Mouse (Mus musculus): ENCODE data around the gene Sept9. TPM values are rescaled to one million over a fixed set of nuclear protein-coding genes. Genes with fewer than 3 reads are reported as not detected.

Sept9 gene
- polyA plus RNA-seq, 1 experiment from 2014 or later, result 208 TPM

DNA sequence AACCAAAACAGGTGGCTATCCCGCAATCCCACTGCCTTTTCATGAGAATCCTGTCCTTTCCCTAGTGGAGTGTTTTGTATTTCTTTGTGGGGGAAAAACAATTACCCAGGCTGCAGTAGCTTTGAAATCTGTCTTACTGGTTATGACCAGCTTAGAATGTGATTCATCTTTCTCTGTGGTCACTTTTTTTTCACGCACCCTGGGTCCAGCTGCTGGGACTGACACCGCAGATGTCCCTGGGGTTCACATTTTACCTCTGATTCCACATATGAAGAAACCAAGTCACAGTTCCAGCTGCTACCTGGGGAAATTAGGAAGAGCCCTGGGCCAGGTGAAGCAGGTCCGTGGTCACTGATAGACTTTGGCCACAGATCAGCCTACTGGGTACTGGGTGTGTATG is 194.3 kb downstream of the Sept9 start:
- no peak overlapping the region for H3K4me3 ChIP-seq (ENCODE audit: low read depth, low read length)
- peaks cover 28% of the 10 kb centered on the region for H3K27me3 ChIP-seq (ENCODE audit: control insufficient read depth, insufficient read depth, low read length)
- ATAC-seq (ENCODE audit: insufficient number of reproducible peaks, low FRiP score, low TSS enrichment, low read depth) (no peak), DNase-seq (ENCODE audit: low spot score) (no peak)
- H3K9me3 ChIP-seq (ENCODE audit: control insufficient read depth, low read length), result no peaks in the 10 kb centered on the region
- peaks cover 24% of the 10 kb centered on the region for H3K4me1 ChIP-seq (ENCODE audit: control insufficient read depth, insufficient read depth, low read length)
- H3K4me2 ChIP-seq (ENCODE audit: low read depth, severe bottlenecking), result no peak overlapping the region
- no peak overlapping the region for H3K27ac ChIP-seq (replicated peaks; ENCODE audit: low read depth, low read length)
- WGBS, result 63% methylated on average over 4 of the region's 4 CpGs
- H3K36me3 ChIP-seq (ENCODE audit: control insufficient read depth, insufficient read depth, low read length), result no peaks in the 10 kb centered on the region
- H3K9ac ChIP-seq (ENCODE audit: low read length), result no peak overlapping the region

DNA sequence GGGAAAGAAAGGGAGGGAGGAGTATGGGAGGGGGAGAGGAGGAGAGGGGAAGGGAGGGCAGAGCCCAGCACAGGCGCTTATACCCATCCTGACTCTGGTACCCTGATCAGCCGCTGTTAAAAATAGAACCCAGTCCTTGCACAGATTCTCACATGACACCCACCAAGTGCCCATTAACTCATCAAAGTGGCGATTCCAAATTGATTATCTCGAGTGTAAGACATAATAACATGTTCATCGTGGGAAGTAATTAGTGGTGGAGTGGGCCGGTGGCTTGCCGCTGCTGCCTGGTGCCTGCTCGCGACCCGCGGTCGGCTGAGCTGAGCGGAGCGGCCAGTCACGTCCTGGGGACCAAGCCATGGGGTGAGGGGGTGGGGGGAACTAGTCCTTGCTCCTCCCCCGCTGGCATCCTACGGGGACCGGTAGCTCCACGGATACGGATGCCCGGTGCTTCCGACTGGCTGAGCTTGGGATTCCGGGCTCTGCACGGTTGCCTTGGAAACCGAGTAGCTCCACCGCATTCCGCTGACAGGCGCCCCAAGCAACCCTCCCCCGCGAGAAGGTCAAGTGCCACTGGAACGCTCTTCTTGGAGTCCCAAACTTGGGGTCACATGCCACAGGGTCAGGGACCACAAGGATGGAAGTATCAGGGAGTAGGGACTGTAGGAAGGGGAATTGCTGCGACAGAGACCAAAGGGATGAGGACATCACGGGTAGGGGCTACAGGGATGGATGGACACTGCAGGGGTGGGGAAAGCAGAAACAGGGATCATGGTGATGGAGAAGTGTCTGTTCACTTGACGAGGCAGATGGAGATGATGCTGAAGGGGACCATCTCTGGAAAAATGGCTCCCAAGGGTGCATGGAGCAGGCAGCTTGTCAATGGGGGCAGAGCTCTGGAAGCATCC is 195.0 kb downstream of the Sept9 start:
- 2% methylated on average over 34 of the region's 34 CpGs for WGBS
- Histone ChIP-seq H3K4me3 (ENCODE audit: low read depth, low read length) (peak overlapping the region; percentile 30), H3K9ac (ENCODE audit: low read length) (peak overlapping the region; percentile 27; the same call in 1 of the 2 replicates), H3K27me3 (ENCODE audit: control insufficient read depth, insufficient read depth, low read length) (peaks cover 31% of the 10 kb centered on the region), H3K4me1 (ENCODE audit: control insufficient read depth, insufficient read depth, low read length) (peaks cover 24% of the 10 kb centered on the region), H3K27ac (replicated peaks; ENCODE audit: low read depth, low read length) (no peak overlapping the region), H3K36me3 (ENCODE audit: control insufficient read depth, insufficient read depth, low read length) (no peaks in the 10 kb centered on the region), H3K9me3 (ENCODE audit: control insufficient read depth, low read length) (no peaks in the 10 kb centered on the region), H3K4me2 (ENCODE audit: low read depth, severe bottlenecking) (peak overlapping the region; percentile 69)
- peak; percentile 64 for DNase-seq (ENCODE audit: low spot score)
- 0 out of 2 replicates have a peak, but pooled peaks have one; percentile 53 for ATAC-seq (ENCODE audit: insufficient number of reproducible peaks, low FRiP score, low TSS enrichment, low read depth)

DNA sequence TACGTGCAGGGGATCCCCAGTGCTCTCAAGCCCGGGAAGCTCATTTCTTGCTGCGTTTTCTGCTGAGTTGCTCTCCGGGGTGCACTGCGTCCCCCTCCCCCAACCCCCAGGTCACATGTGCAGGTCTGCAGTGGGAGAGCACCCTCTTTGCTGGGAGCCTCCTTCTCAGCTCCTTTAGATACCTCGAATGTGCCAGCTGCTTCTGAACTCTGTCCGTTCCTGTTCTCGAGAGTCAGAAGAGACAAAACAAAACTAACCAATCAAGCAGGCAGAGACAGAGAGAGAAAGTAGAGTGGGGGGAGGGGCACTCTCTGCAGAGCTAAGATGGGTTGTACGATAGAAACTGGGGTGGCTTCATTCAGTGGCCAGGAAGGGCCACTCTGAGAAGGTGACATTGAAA is 195.8 kb downstream of the Sept9 start:
- Histone ChIP-seq H3K36me3 (ENCODE audit: control insufficient read depth, insufficient read depth, low read length) (no peaks in the 10 kb centered on the region), H3K4me1 (ENCODE audit: control insufficient read depth, insufficient read depth, low read length) (peaks cover 23% of the 10 kb centered on the region), H3K27ac (replicated peaks; ENCODE audit: low read depth, low read length) (no peak overlapping the region), H3K27me3 (ENCODE audit: control insufficient read depth, insufficient read depth, low read length) (peaks cover 31% of the 10 kb centered on the region), H3K4me2 (ENCODE audit: low read depth, severe bottlenecking) (peak overlapping the region; percentile 69; the same call in 1 of the 2 replicates), H3K9ac (ENCODE audit: low read length) (no peak overlapping the region), H3K9me3 (ENCODE audit: control insufficient read depth, low read length) (no peaks in the 10 kb centered on the region), H3K4me3 (ENCODE audit: low read depth, low read length) (no peak overlapping the region)
- DNase-seq (ENCODE audit: low spot score), result no peak
- WGBS, result 6% methylated on average over 9 of the region's 9 CpGs
- ATAC-seq (ENCODE audit: insufficient number of reproducible peaks, low FRiP score, low TSS enrichment, low read depth), result no peak

DNA sequence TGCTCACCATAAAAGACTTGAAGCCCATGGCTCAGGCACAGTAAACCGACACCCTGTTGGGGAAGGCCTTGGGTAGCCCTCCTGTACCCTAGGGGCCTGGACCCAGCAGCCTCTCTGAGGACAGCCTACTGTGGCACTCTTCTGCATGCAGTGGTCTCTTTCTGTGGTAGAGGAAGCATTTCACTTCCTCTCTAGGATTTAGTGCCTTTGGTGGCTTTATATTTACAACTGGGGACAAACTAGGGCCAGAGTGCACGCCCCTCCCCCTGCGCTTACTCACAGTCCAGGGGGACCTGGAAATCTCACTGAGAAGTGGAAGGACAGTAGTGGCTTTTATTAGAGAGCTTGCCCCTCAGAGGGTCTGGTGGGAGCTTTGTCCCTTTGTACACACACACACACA is 197.5 kb downstream of the Sept9 start:
- H3K4me3 ChIP-seq (ENCODE audit: low read depth, low read length), result no peak overlapping the region
- H3K4me1 ChIP-seq (ENCODE audit: control insufficient read depth, insufficient read depth, low read length), result peaks cover 17% of the 10 kb centered on the region
- DNase-seq (ENCODE audit: low spot score) (no peak), ATAC-seq (ENCODE audit: insufficient number of reproducible peaks, low FRiP score, low TSS enrichment, low read depth) (no peak)
- 62% methylated on average over 3 of the region's 3 CpGs for WGBS
- H3K9ac ChIP-seq (ENCODE audit: low read length), result no peak overlapping the region
- no peak overlapping the region for H3K4me2 ChIP-seq (ENCODE audit: low read depth, severe bottlenecking)
- peaks cover 31% of the 10 kb centered on the region for H3K27me3 ChIP-seq (ENCODE audit: control insufficient read depth, insufficient read depth, low read length)
- H3K36me3 ChIP-seq (ENCODE audit: control insufficient read depth, insufficient read depth, low read length), result no peaks in the 10 kb centered on the region
- H3K27ac ChIP-seq (replicated peaks; ENCODE audit: low read depth, low read length), result no peak overlapping the region
- no peaks in the 10 kb centered on the region; the same call in 1 of the 2 replicates for H3K9me3 ChIP-seq (ENCODE audit: control insufficient read depth, low read length)

DNA sequence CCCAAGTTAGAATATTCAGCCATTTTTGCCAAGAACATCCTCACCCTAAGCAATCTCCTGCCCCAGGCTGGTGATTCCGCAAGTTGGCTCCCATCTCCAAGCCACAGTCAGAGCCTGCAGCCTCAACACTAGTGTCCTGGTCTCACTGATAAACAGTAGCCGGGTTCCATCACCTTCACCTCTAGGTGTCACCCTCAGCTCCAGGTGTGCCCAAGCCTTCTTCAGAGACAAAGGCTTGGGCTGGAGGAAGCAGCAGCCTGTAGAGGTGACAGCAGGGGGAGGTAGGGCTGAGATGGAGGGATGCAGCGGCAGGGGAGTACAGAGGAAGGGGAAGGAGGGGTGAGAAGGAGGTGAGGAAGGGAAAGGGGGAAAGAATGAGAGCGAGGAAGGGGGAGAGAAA is 198.3 kb downstream of the Sept9 start:
- 28% methylated on average over 4 of the region's 4 CpGs for WGBS
- ATAC-seq (ENCODE audit: insufficient number of reproducible peaks, low FRiP score, low TSS enrichment, low read depth) (no peak), DNase-seq (ENCODE audit: low spot score) (no peak)
- Histone ChIP-seq H3K27me3 (ENCODE audit: control insufficient read depth, insufficient read depth, low read length) (peaks cover 31% of the 10 kb centered on the region), H3K9ac (ENCODE audit: low read length) (no peak overlapping the region), H3K27ac (replicated peaks; ENCODE audit: low read depth, low read length) (no peak overlapping the region), H3K9me3 (ENCODE audit: control insufficient read depth, low read length) (no peaks in the 10 kb centered on the region; the same call in 1 of the 2 replicates), H3K36me3 (ENCODE audit: control insufficient read depth, insufficient read depth, low read length) (no peaks in the 10 kb centered on the region), H3K4me1 (ENCODE audit: control insufficient read depth, insufficient read depth, low read length) (peaks cover 17% of the 10 kb centered on the region), H3K4me2 (ENCODE audit: low read depth, severe bottlenecking) (no peak overlapping the region), H3K4me3 (ENCODE audit: low read depth, low read length) (no peak overlapping the region)

DNA sequence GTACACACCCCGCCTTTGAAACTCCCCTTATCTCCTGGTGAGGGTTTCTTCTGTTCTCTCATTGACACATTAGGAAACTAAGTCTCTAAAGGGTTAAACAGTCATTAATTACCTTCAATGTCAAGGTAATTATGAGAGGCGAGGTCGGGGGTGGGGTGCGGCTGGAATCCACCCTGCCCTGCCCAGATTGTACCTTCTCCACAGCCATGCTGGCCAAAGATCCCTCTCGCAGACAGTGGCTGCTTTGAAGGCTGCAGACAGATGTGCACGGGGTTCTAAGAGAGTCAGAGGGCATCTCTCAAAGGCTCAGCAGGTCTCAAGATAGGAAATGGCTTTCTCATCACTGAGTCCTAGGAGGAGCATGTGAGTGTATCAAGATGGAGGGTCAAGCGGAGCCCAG is 198.7 kb downstream of the Sept9 start:
- Histone ChIP-seq H3K27me3 (ENCODE audit: control insufficient read depth, insufficient read depth, low read length) (peaks cover 30% of the 10 kb centered on the region), H3K4me3 (ENCODE audit: low read depth, low read length) (no peak overlapping the region), H3K9me3 (ENCODE audit: control insufficient read depth, low read length) (no peaks in the 10 kb centered on the region; the same call in 1 of the 2 replicates), H3K27ac (replicated peaks; ENCODE audit: low read depth, low read length) (no peak overlapping the region), H3K4me1 (ENCODE audit: control insufficient read depth, insufficient read depth, low read length) (peaks cover 17% of the 10 kb centered on the region), H3K9ac (ENCODE audit: low read length) (no peak overlapping the region), H3K4me2 (ENCODE audit: low read depth, severe bottlenecking) (no peak overlapping the region), H3K36me3 (ENCODE audit: control insufficient read depth, insufficient read depth, low read length) (no peaks in the 10 kb centered on the region)
- 34% methylated on average over 7 of the region's 7 CpGs for WGBS
- ATAC-seq (ENCODE audit: insufficient number of reproducible peaks, low FRiP score, low TSS enrichment, low read depth) (no peak), DNase-seq (ENCODE audit: low spot score) (no peak)

DNA sequence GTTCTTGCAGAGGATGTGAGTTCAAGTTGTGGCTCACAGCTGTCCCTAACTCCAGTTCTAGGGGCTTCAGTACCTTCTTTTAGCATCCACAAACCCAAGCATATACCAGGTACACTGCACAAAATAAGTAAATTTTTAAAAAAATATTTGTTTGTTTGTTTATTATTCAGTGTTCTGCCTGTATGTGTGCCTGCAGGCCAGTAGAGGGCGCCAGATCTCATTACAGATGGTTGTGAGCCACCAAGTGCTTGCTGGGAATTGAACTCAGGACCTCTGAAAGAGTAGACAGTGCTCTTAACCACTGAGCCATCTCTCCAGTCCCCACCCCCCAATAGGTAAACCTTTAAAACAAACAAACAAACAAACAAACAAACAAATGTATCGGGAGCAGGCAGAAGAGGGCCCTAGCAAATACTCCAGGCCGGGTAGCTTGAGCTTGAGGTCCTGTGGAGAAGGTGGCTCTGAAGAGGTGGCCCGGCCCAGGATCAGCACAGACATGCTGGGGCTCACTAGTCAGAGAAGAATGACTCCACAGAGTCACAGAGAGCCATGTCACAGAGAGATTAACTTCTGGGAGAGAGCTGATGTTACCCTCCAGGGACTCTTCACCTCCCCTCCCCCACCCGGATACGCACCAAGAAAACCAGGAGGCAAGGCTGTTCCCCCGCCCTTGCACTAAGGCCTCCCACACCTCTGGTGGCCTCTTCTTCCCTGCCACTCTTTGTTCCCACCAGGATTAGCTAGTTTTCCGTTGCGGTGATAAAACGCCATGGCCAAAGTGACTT is 202.3 kb downstream of the Sept9 start:
- H3K4me2 ChIP-seq (ENCODE audit: low read depth, severe bottlenecking), result no peak overlapping the region
- WGBS, result 88% methylated on average over 10 of the region's 10 CpGs
- H3K27me3 ChIP-seq (ENCODE audit: control insufficient read depth, insufficient read depth, low read length), result 0 out of 2 replicates have a peak, but pooled peaks cover 9% of the 10 kb centered on the region
- H3K9me3 ChIP-seq (ENCODE audit: control insufficient read depth, low read length), result no peaks in the 10 kb centered on the region; the same call in 1 of the 2 replicates
- DNase-seq (ENCODE audit: low spot score), result no peak
- no peak overlapping the region for H3K4me3 ChIP-seq (ENCODE audit: low read depth, low read length)
- peaks cover 6% of the 10 kb centered on the region; the same call in 1 of the 2 replicates for H3K4me1 ChIP-seq (ENCODE audit: control insufficient read depth, insufficient read depth, low read length)
- H3K27ac ChIP-seq (replicated peaks; ENCODE audit: low read depth, low read length), result no peak overlapping the region
- H3K9ac ChIP-seq (ENCODE audit: low read length), result no peak overlapping the region
- H3K36me3 ChIP-seq (ENCODE audit: control insufficient read depth, insufficient read depth, low read length), result no peaks in the 10 kb centered on the region
- ATAC-seq (ENCODE audit: insufficient number of reproducible peaks, low FRiP score, low TSS enrichment, low read depth), result no peak

DNA sequence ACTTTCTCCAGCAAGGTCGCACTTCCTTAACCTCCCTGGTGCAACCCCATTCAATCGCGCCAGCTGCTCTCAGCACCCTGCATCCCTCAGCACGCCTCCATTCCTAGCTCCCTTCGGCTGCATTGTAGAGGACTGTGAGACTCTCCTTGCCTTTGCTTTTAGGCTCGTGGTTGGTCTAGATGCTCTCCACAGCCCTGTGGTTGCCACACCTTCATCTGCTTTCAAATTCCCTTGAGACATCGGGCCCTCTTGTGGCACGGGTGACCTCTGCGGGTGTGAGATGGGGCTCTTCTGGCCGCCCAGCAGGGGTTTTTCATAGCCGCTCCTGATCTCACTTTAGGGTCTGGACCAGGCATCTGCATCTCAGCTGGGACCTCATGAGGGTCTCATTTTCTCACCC is 203.1 kb downstream of the Sept9 start:
- Histone ChIP-seq H3K4me2 (ENCODE audit: low read depth, severe bottlenecking) (no peak overlapping the region), H3K36me3 (ENCODE audit: control insufficient read depth, insufficient read depth, low read length) (no peaks in the 10 kb centered on the region), H3K9me3 (ENCODE audit: control insufficient read depth, low read length) (no peaks in the 10 kb centered on the region; the same call in 1 of the 2 replicates), H3K4me1 (ENCODE audit: control insufficient read depth, insufficient read depth, low read length) (peaks cover 13% of the 10 kb centered on the region), H3K27ac (replicated peaks; ENCODE audit: low read depth, low read length) (no peak overlapping the region), H3K9ac (ENCODE audit: low read length) (no peak overlapping the region), H3K27me3 (ENCODE audit: control insufficient read depth, insufficient read depth, low read length) (0 out of 2 replicates have a peak, but pooled peaks cover 9% of the 10 kb centered on the region), H3K4me3 (ENCODE audit: low read depth, low read length) (no peak overlapping the region)
- DNase-seq (ENCODE audit: low spot score), result no peak
- WGBS, result 79% methylated on average over 11 of the region's 11 CpGs
- ATAC-seq (ENCODE audit: insufficient number of reproducible peaks, low FRiP score, low TSS enrichment, low read depth), result no peak
